Mouse (Mus musculus): ENCODE results near the gene Brip1. TPM values are rescaled to one million over a fixed set of nuclear protein-coding genes. Genes with fewer than 3 reads are reported as not detected.

The Brip1 gene
- polyA plus RNA-seq, 1 experiment from 2014 or later: 8.1 TPM

- Histone ChIP-seq H3K9me3 (replicated peaks) (no peaks in the 10 kb centered on the region), H3K4me1 (no peaks in the 10 kb centered on the region), H3K4me3 (replicated peaks) (no peak overlapping the region), H3K27me3 (no peaks in the 10 kb centered on the region), H3K36me3 (peaks cover 4% of the 10 kb centered on the region; the same call in 1 of the 2 replicates), H3K9ac (no peak overlapping the region), H3K27ac (replicated peaks) (no peak overlapping the region), H3K4me2 (replicated peaks) (no peak overlapping the region)
- 87% methylated on average over 8 of the region's 8 CpGs for WGBS
- ATAC-seq (ENCODE audit: insufficient number of reproducible peaks, low FRiP score, low TSS enrichment, low read depth): no peak
These were observed 139.8 kb downstream of the Brip1 start for GRCm38 (mm10) chr11:86061243-86061642.

DNA sequence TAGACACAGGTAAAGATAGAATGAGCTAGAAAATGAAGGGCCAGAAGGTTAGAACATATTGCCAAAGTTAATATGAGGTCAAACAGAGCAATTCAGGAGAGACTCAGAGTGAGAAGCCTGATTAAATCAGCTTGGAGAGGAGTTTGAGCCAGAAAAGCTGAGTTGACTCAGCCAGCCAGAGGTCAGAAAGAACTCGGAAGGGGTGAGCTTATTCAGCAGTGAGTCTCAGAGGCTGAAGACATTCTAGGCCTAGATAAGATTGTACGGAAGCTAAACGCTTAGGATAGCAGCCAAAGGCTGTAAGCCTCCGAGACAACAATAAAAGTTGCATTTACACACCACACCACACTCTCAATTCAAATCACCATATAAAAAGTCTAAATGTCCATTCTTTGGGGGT is 141.9 kb downstream of the Brip1 start:
- H3K27me3 ChIP-seq: no peaks in the 10 kb centered on the region
- no peak overlapping the region for H3K27ac ChIP-seq (replicated peaks)
- ATAC-seq (ENCODE audit: insufficient number of reproducible peaks, low FRiP score, low TSS enrichment, low read depth): no peak
- H3K4me1 ChIP-seq: no peaks in the 10 kb centered on the region
- 86% methylated on average over 4 of the region's 4 CpGs for WGBS
- H3K9ac ChIP-seq: no peak overlapping the region
- H3K4me3 ChIP-seq (replicated peaks): no peak overlapping the region
- H3K4me2 ChIP-seq (replicated peaks): no peak overlapping the region
- H3K9me3 ChIP-seq (replicated peaks): no peaks in the 10 kb centered on the region
- H3K36me3 ChIP-seq: 0 out of 2 replicates have a peak, but pooled peaks cover 4% of the 10 kb centered on the region

DNA sequence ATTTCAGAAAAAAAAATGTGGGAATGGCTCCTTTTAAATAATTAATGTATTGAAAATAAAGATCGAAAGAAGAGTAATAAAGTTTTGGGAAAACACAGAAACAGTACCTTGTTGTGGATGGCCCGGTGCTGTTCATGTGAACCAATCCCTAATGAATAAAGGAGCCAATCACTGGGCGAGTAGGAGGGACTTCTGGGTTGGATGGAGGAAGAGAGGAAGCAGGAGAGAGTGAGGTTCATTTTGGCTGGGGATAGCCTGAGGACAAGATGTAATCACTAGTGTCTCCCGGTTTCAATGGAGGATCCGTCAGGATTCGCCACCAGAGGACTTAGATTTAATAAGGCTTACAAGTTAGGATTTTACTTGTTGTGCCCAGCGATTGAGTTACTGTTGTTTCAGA is 145.2 kb downstream of the Brip1 start:
- Histone ChIP-seq H3K27ac (replicated peaks) (no peak overlapping the region), H3K4me1 (peaks cover 8% of the 10 kb centered on the region), H3K9me3 (replicated peaks) (no peaks in the 10 kb centered on the region), H3K4me2 (replicated peaks) (no peak overlapping the region), H3K36me3 (no peaks in the 10 kb centered on the region), H3K9ac (no peak overlapping the region), H3K27me3 (no peaks in the 10 kb centered on the region), H3K4me3 (replicated peaks) (no peak overlapping the region)
- 56% methylated on average over 7 of the region's 7 CpGs for WGBS
- ATAC-seq (ENCODE audit: insufficient number of reproducible peaks, low FRiP score, low TSS enrichment, low read depth): no peak

GRCm38 (mm10) chr11:86051383-86051782 is 149.6 kb downstream of the Brip1 start:
- Histone ChIP-seq H3K27me3 (no peaks in the 10 kb centered on the region), H3K27ac (replicated peaks) (peak overlapping the region; percentile 65), H3K9ac (no peak overlapping the region), H3K4me2 (replicated peaks) (0 out of 2 replicates have a peak overlapping the region, but pooled peaks have one; percentile 13), H3K9me3 (replicated peaks) (no peaks in the 10 kb centered on the region), H3K36me3 (no peaks in the 10 kb centered on the region), H3K4me1 (peaks cover 14% of the 10 kb centered on the region), H3K4me3 (replicated peaks) (no peak overlapping the region)
- ATAC-seq (ENCODE audit: insufficient number of reproducible peaks, low FRiP score, low TSS enrichment, low read depth): peak; percentile 73; the same call in 1 of the 2 replicates
- whole genome bisulfite sequencing: 12% methylated on average over 6 of the region's 6 CpGs

GRCm38 (mm10) chr11:86050430-86051280 is 150.3 kb downstream of the Brip1 start:
- H3K36me3 ChIP-seq: no peaks in the 10 kb centered on the region
- peak overlapping the region; percentile 65 for H3K27ac ChIP-seq (replicated peaks)
- no peaks in the 10 kb centered on the region for H3K27me3 ChIP-seq
- no peak for ATAC-seq (ENCODE audit: insufficient number of reproducible peaks, low FRiP score, low TSS enrichment, low read depth)
- peaks cover 14% of the 10 kb centered on the region for H3K4me1 ChIP-seq
- H3K4me2 ChIP-seq (replicated peaks): 0 out of 2 replicates have a peak overlapping the region, but pooled peaks have one; percentile 13
- 49% methylated on average over 8 of the region's 8 CpGs for WGBS
- no peak overlapping the region for H3K4me3 ChIP-seq (replicated peaks)
- no peak overlapping the region for H3K9ac ChIP-seq
- no peaks in the 10 kb centered on the region for H3K9me3 ChIP-seq (replicated peaks)

DNA sequence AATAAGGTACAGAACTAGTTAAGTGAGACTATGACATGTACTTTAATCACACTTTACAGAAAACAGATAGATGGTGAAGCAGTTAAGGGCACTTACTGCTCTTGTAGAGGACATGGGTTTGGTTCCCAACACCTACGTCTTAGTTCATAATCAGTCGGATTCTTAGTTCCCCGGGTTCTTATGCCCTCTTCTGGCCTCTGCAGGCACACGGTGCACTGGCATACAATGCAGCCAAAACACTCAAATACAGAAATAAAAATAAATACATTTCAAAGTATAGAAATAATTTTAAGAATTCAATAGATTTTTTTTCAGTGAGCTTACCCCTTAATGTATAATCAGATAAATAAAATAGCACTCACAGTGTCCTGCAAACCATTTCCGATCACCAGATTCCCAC is 161.0 kb downstream of the Brip1 start:
- no peaks in the 10 kb centered on the region for H3K27me3 ChIP-seq
- no peak for ATAC-seq (ENCODE audit: insufficient number of reproducible peaks, low FRiP score, low TSS enrichment, low read depth)
- H3K4me2 ChIP-seq (replicated peaks): no peak overlapping the region
- H3K9ac ChIP-seq: no peak overlapping the region
- no peaks in the 10 kb centered on the region for H3K36me3 ChIP-seq
- no peaks in the 10 kb centered on the region for H3K4me1 ChIP-seq
- H3K9me3 ChIP-seq (replicated peaks): no peaks in the 10 kb centered on the region
- H3K4me3 ChIP-seq (replicated peaks): no peak overlapping the region
- WGBS: 74% methylated on average over 5 of the region's 5 CpGs
- H3K27ac ChIP-seq (replicated peaks): no peak overlapping the region

DNA sequence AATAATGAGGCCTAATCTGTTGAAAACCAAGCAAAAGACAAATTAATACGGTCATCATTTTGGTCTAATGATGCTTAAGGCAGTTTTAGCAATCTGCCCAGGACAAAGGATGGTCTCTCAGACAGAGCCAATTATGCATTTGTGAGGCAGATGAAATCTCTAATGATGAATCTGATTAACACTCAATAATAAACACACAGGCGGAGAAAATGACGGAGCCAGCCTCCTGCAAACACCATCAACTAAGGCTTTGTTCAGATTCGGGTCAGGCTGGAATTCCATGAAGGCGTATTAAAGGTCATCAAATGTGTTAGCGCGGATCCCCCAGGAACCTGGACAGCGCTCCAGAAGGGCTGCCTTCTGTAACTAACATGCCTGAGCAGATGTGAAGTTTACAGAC is 161.6 kb downstream of the Brip1 start:
- H3K27me3 ChIP-seq: no peaks in the 10 kb centered on the region
- no peak overlapping the region for H3K9ac ChIP-seq
- WGBS: 70% methylated on average over 8 of the region's 8 CpGs
- H3K4me2 ChIP-seq (replicated peaks): no peak overlapping the region
- H3K27ac ChIP-seq (replicated peaks): no peak overlapping the region
- no peaks in the 10 kb centered on the region for H3K36me3 ChIP-seq
- H3K9me3 ChIP-seq (replicated peaks): no peaks in the 10 kb centered on the region
- no peak overlapping the region for H3K4me3 ChIP-seq (replicated peaks)
- ATAC-seq (ENCODE audit: insufficient number of reproducible peaks, low FRiP score, low TSS enrichment, low read depth): no peak
- H3K4me1 ChIP-seq: no peaks in the 10 kb centered on the region

DNA sequence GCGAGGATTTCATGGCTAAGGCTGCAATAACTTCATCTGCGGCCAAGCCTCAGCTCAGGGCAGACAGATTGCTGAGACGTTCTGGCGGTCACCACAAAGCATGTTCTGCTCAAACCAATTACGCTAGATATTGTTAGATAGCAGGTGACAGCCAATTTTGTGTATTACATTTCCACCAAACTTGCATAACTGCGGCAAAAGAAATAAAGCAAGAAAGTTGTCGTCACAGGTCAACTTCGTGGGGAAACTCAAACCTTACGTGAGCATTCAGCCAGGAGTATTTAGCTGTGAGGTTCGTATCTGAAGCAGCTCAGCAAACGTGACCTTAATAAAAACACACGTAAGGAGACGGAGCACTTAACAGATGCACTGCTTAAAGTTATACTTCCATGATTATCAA is 162.3 kb downstream of the Brip1 start:
- no peaks in the 10 kb centered on the region for H3K4me1 ChIP-seq
- no peak overlapping the region for H3K27ac ChIP-seq (replicated peaks)
- H3K4me3 ChIP-seq (replicated peaks): no peak overlapping the region
- H3K27me3 ChIP-seq: no peaks in the 10 kb centered on the region
- H3K9ac ChIP-seq: no peak overlapping the region
- H3K9me3 ChIP-seq (replicated peaks): no peaks in the 10 kb centered on the region
- WGBS: 59% methylated on average over 13 of the region's 13 CpGs
- ATAC-seq (ENCODE audit: insufficient number of reproducible peaks, low FRiP score, low TSS enrichment, low read depth): no peak
- no peaks in the 10 kb centered on the region for H3K36me3 ChIP-seq
- no peak overlapping the region for H3K4me2 ChIP-seq (replicated peaks)

DNA sequence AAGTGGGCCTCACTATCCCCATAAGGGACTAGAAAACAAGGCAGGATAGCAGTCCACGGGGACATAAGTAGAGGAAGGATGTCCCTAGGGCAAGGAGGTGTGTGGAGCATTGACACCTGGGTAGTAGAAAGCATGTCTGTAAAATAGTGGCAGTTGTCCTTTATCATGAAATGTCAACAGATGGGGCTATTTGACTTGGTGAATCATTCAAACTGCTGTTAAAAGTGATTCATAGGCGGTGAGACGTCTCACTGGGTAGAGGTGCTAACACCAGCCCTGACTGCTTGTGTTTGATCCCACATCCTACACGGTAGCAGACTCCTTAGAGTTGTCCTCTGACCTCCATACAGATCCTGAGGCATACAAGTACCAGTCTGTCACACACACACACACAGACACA is 168.1 kb downstream of the Brip1 start:
- no peaks in the 10 kb centered on the region for H3K36me3 ChIP-seq
- H3K4me1 ChIP-seq: no peaks in the 10 kb centered on the region; the same call in 1 of the 2 replicates
- H3K27me3 ChIP-seq: no peaks in the 10 kb centered on the region
- H3K9me3 ChIP-seq (replicated peaks): no peaks in the 10 kb centered on the region
- 73% methylated on average over 4 of the region's 4 CpGs for WGBS
- no peak overlapping the region for H3K27ac ChIP-seq (replicated peaks)
- no peak overlapping the region for H3K4me3 ChIP-seq (replicated peaks)
- H3K4me2 ChIP-seq (replicated peaks): no peak overlapping the region
- no peak for ATAC-seq (ENCODE audit: insufficient number of reproducible peaks, low FRiP score, low TSS enrichment, low read depth)
- H3K9ac ChIP-seq: no peak overlapping the region

DNA sequence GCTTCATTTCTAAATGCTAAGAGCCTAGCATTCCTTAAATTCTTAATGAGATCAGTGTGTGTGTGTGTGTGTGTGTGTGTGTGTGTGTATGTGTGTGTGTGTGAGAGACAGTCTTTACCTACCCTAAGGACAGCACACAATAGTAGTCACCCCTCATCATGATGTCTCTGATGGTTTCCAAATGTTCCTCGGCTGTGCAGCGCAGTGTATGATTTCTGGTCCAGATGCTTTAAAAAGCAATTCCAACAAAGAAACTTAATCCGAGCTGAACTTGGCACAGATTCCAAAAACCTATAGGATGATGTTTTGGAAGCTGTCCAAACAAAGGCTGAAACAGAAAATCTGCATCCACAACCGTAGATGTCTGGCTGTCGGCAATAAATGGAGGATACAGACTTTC is 173.0 kb downstream of the Brip1 start:
- H3K4me3 ChIP-seq (replicated peaks): no peak overlapping the region
- H3K4me1 ChIP-seq: peaks cover 3% of the 10 kb centered on the region
- no peak overlapping the region for H3K4me2 ChIP-seq (replicated peaks)
- no peak overlapping the region for H3K27ac ChIP-seq (replicated peaks)
- ATAC-seq (ENCODE audit: insufficient number of reproducible peaks, low FRiP score, low TSS enrichment, low read depth): no peak
- no peaks in the 10 kb centered on the region for H3K27me3 ChIP-seq
- WGBS: 8% methylated on average over 5 of the region's 5 CpGs
- no peak overlapping the region for H3K9ac ChIP-seq
- no peaks in the 10 kb centered on the region for H3K9me3 ChIP-seq (replicated peaks)
- H3K36me3 ChIP-seq: no peaks in the 10 kb centered on the region

- no peak overlapping the region for H3K4me2 ChIP-seq (replicated peaks)
- no peak overlapping the region for H3K27ac ChIP-seq (replicated peaks)
- 25% methylated on average over 7 of the region's 7 CpGs for WGBS
These were observed 174.3 kb downstream of the Brip1 start for GRCm38 (mm10) chr11:86026556-86027194.

More at GRCm38 (mm10) chr11:86026556-86027194, 174.3 kb downstream of the Brip1 start:
- no peaks in the 10 kb centered on the region for H3K9me3 ChIP-seq (replicated peaks)
- no peak for ATAC-seq (ENCODE audit: insufficient number of reproducible peaks, low FRiP score, low TSS enrichment, low read depth)
- no peak overlapping the region for H3K4me3 ChIP-seq (replicated peaks)
- peaks cover 11% of the 10 kb centered on the region for H3K4me1 ChIP-seq
- H3K27me3 ChIP-seq: no peaks in the 10 kb centered on the region
- H3K36me3 ChIP-seq: no peaks in the 10 kb centered on the region
- no peak overlapping the region for H3K9ac ChIP-seq

Data from embryonic facial prominence, embryonic 15.5 days (tissue).